Mouse (Mus musculus): ENCODE data around the gene Zfp963. TPM values are rescaled to one million over a fixed set of nuclear protein-coding genes. Genes with fewer than 3 reads are reported as not detected.

Zfp963 gene
- total and polyA plus RNA-seq, 3 experiments: 1.9 to 5.5 (median 4.8) TPM

GRCm38 (mm10) chr8:69794096-69794495 lies 44.3 kb upstream of the Zfp963 start:
- no peak for TF ChIP-seq CTCF (conservative IDR thresholded peaks at IDR 0.05 in 1 of 2, IDR thresholded peaks at IDR 0.05 in 1 of 2; ENCODE audit: low read depth in 2 of 2, low read length in 2 of 2)
- no peak for TF ChIP-seq BHLHE40 (IDR thresholded peaks at IDR 0.05; ENCODE audit: low read depth, low read length)
- TF ChIP-seq RCOR1 (conservative IDR thresholded peaks at IDR 0.05; ENCODE audit: low read depth, low read length): no peak
- no peak for TF ChIP-seq SMC3 (IDR thresholded peaks at IDR 0.05; ENCODE audit: low read depth, low read length)
- TF ChIP-seq E2F4 (IDR thresholded peaks at IDR 0.05; ENCODE audit: insufficient replicate concordance, low read depth, low read length): no peak
- no peak for TF ChIP-seq JUN (IDR thresholded peaks at IDR 0.05; ENCODE audit: insufficient read depth, low read depth, low read length)
- no peak overlapping the region for H3K27ac ChIP-seq (ENCODE audit: insufficient read depth, low read depth)
- H3K4me3 ChIP-seq (replicated peaks in 1 of 3; ENCODE audit: low read depth in 2 of 3, low read length in 2 of 3, poor library complexity in 1 of 3): no peak overlapping the region
- no peak for DNase-seq (ENCODE audit: extremely low read depth)
- no peak overlapping the region for H3K9ac ChIP-seq (ENCODE audit: insufficient read depth, low read depth)
- in situ Hi-C loops (cut with MboI; ENCODE audit: low pct_ligation_motif_present, low pct_unique_long_range_greater_than_20kb, low sequenced_read_pairs) (no loop called here), dilution Hi-C loops (cut with MboI; ENCODE audit: extremely low pct_ligation_motif_present, extremely low pct_unique_long_range_greater_than_20kb, low sequenced_read_pairs) (no loop called here)
- peaks cover 8 to 27% of the 10 kb centered on the region in 2 experiments for H3K4me1 ChIP-seq (ENCODE audit: control insufficient read depth in 1 of 2, insufficient read depth in 2 of 2)
- no peaks in the 10 kb centered on the region for H3K9me3 ChIP-seq (replicated peaks; ENCODE audit: low read length)
- no peaks in the 10 kb centered on the region for H3K27me3 ChIP-seq (replicated peaks)
- peaks cover 58 to 68% of the 10 kb centered on the region in 2 experiments for H3K36me3 ChIP-seq (replicated peaks in 1 of 2; ENCODE audit: control insufficient read depth in 1 of 2, insufficient read depth in 1 of 2, low read length in 1 of 2)
- peaks cover 28% of the 10 kb centered on the region for H3K79me2 ChIP-seq (replicated peaks; ENCODE audit: control insufficient read depth, extremely low read depth, insufficient read depth, poor library complexity, severe bottlenecking)
- H3K4me2 ChIP-seq (ENCODE audit: insufficient read depth, low read depth, poor library complexity, severe bottlenecking): no peak overlapping the region

GRCm38 (mm10) chr8:69793666-69794065 lies 43.9 kb upstream of the Zfp963 start:
- H3K27ac ChIP-seq (ENCODE audit: insufficient read depth, low read depth): no peak overlapping the region
- H3K27me3 ChIP-seq (replicated peaks): no peaks in the 10 kb centered on the region
- no peak overlapping the region for H3K9ac ChIP-seq (ENCODE audit: insufficient read depth, low read depth)
- dilution Hi-C loops (cut with MboI; ENCODE audit: extremely low pct_ligation_motif_present, extremely low pct_unique_long_range_greater_than_20kb, low sequenced_read_pairs): no loop called here
- H3K4me3 ChIP-seq (replicated peaks in 1 of 3; ENCODE audit: low read depth in 2 of 3, low read length in 2 of 3, poor library complexity in 1 of 3): no peak overlapping the region
- no peak overlapping the region for H3K4me2 ChIP-seq (ENCODE audit: insufficient read depth, low read depth, poor library complexity, severe bottlenecking)
- in situ Hi-C loops (cut with MboI; ENCODE audit: low pct_ligation_motif_present, low pct_unique_long_range_greater_than_20kb, low sequenced_read_pairs): no loop called here
- no peaks in the 10 kb centered on the region for H3K9me3 ChIP-seq (replicated peaks; ENCODE audit: low read length)
- H3K36me3 ChIP-seq (replicated peaks in 1 of 2; ENCODE audit: control insufficient read depth in 1 of 2, insufficient read depth in 1 of 2, low read length in 1 of 2): peaks cover 53 to 65% of the 10 kb centered on the region in 2 experiments
- peaks cover 9 to 29% of the 10 kb centered on the region in 2 experiments for H3K4me1 ChIP-seq (ENCODE audit: control insufficient read depth in 1 of 2, insufficient read depth in 2 of 2)
- TF ChIP-seq MAFK (IDR thresholded peaks at IDR 0.05; ENCODE audit: insufficient replicate concordance, low read length) (no peak), MYC (IDR thresholded peaks at IDR 0.05; ENCODE audit: low read depth, low read length) (no peak), TCF12 (IDR thresholded peaks at IDR 0.05; ENCODE audit: low read depth, low read length) (no peak), ZMIZ1 (IDR thresholded peaks at IDR 0.05; ENCODE audit: low read depth, low read length) (no peak), BHLHE40 (IDR thresholded peaks at IDR 0.05; ENCODE audit: low read depth, low read length) (no peak), RAD21 (IDR thresholded peaks at IDR 0.05; ENCODE audit: low read depth, low read length) (no peak), NRF1 (IDR thresholded peaks at IDR 0.05; ENCODE audit: low read depth, low read length) (no peak), JUN (IDR thresholded peaks at IDR 0.05; ENCODE audit: insufficient read depth, low read depth, low read length) (no peak)
- peaks cover 28% of the 10 kb centered on the region for H3K79me2 ChIP-seq (replicated peaks; ENCODE audit: control insufficient read depth, extremely low read depth, insufficient read depth, poor library complexity, severe bottlenecking)
- no peak for DNase-seq (ENCODE audit: extremely low read depth)

DNA sequence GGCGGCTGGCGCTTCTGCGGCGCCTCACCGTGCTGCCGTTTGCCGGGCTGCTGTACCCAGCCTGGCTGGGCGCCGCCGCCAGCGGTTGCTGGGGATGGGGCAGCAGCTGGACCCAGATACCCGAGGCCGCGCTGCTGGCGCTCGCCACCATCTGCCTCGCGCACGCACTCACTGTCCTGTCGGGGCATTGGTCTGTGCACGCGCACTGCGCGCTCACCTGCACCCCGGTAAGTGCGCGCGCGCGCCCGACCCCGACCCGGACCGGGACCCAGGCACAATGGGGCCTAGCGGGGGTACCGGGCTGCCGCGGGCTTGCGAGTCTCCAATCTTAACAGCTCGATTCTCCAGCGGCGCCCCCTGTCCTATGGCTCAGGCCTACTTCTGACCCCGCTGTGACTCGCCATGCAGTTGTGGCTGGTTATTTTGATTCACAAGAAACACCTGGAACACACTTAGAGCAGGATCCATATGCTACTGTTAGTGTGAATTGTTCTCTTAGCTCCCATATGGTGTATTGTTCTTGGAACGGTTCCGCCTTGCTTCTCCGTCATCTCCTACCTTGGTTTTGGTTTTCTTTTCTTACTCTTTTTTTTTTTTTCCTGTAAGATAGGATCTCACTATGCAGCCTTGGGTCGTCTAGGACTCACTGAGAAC lies 41.8 kb upstream of the Zfp963 start:
- dilution Hi-C loops (cut with MboI; ENCODE audit: extremely low pct_ligation_motif_present, extremely low pct_unique_long_range_greater_than_20kb, low sequenced_read_pairs): no loop called here
- DNase-seq (ENCODE audit: extremely low read depth): peak; percentile 44
- in situ Hi-C loops (cut with MboI; ENCODE audit: low pct_ligation_motif_present, low pct_unique_long_range_greater_than_20kb, low sequenced_read_pairs): no loop called here
- peaks cover 9 to 29% of the 10 kb centered on the region in 2 experiments for H3K4me1 ChIP-seq (ENCODE audit: control insufficient read depth in 1 of 2, insufficient read depth in 2 of 2)
- peak overlapping the region; percentile 93 for H3K9ac ChIP-seq (ENCODE audit: insufficient read depth, low read depth)
- H3K36me3 ChIP-seq (replicated peaks in 1 of 2; ENCODE audit: control insufficient read depth in 1 of 2, insufficient read depth in 1 of 2, low read length in 1 of 2): peaks cover 32 to 43% of the 10 kb centered on the region in 2 experiments
- peak overlapping the region; percentile 81 for H3K4me2 ChIP-seq (ENCODE audit: insufficient read depth, low read depth, poor library complexity, severe bottlenecking)
- H3K9me3 ChIP-seq (replicated peaks; ENCODE audit: low read length): no peaks in the 10 kb centered on the region
- peaks cover 28% of the 10 kb centered on the region for H3K79me2 ChIP-seq (replicated peaks; ENCODE audit: control insufficient read depth, extremely low read depth, insufficient read depth, poor library complexity, severe bottlenecking)
- peak overlapping the region; percentile 85 for H3K27ac ChIP-seq (ENCODE audit: insufficient read depth, low read depth)
- no peaks in the 10 kb centered on the region for H3K27me3 ChIP-seq (replicated peaks)
- peak overlapping the region; percentile 67 to 100 (median 78) for H3K4me3 ChIP-seq (replicated peaks in 1 of 3; ENCODE audit: low read depth in 2 of 3, low read length in 2 of 3, poor library complexity in 1 of 3)
- TF ChIP-seq MAX (IDR thresholded peaks at IDR 0.05; ENCODE audit: low read length) (no peak), ZC3H11A (IDR thresholded peaks at IDR 0.05; ENCODE audit: low read depth, low read length) (no peak), ETS1 (conservative IDR thresholded peaks at IDR 0.05; ENCODE audit: low read depth, low read length) (no peak), JUND (conservative IDR thresholded peaks at IDR 0.05; ENCODE audit: low read depth, low read length) (no peak), KAT2A (IDR thresholded peaks at IDR 0.05; ENCODE audit: insufficient replicate concordance, low read length) (no peak), ZMIZ1 (IDR thresholded peaks at IDR 0.05; ENCODE audit: low read depth, low read length) (no peak), JUN (IDR thresholded peaks at IDR 0.05; ENCODE audit: insufficient read depth, low read depth, low read length) (no peak), RCOR1 (conservative IDR thresholded peaks at IDR 0.05; ENCODE audit: low read depth, low read length) (no peak), POLR2A (IDR thresholded peaks at IDR 0.05; ENCODE audit: low read depth, low read length) (no peak), MYC (IDR thresholded peaks at IDR 0.05; ENCODE audit: low read depth, low read length) (peak; percentile 3; the same call in 1 of the 2 replicates), CTCF (conservative IDR thresholded peaks at IDR 0.05 in 1 of 2, IDR thresholded peaks at IDR 0.05 in 1 of 2; ENCODE audit: low read depth in 2 of 2, low read length in 2 of 2) (no peak), HCFC1 (IDR thresholded peaks at IDR 0.05; ENCODE audit: low read depth, low read length) (no peak), PAX5 (IDR thresholded peaks at IDR 0.05; ENCODE audit: low read length) (no peak), TBP (conservative IDR thresholded peaks at IDR 0.05; ENCODE audit: low read depth, low read length) (no peak), MXI1 (IDR thresholded peaks at IDR 0.05; ENCODE audit: low read depth, low read length) (no peak), ZNF384 (IDR thresholded peaks at IDR 0.05; ENCODE audit: low read depth, low read length) (peak; percentile 78), RAD21 (IDR thresholded peaks at IDR 0.05; ENCODE audit: low read depth, low read length) (no peak), SIN3A (IDR thresholded peaks at IDR 0.05; ENCODE audit: low read length) (peak; percentile 56; the same call in 1 of the 2 replicates)
